ENCODE assay signal across 13 mouse cellular contexts in the genomic region with DNA sequence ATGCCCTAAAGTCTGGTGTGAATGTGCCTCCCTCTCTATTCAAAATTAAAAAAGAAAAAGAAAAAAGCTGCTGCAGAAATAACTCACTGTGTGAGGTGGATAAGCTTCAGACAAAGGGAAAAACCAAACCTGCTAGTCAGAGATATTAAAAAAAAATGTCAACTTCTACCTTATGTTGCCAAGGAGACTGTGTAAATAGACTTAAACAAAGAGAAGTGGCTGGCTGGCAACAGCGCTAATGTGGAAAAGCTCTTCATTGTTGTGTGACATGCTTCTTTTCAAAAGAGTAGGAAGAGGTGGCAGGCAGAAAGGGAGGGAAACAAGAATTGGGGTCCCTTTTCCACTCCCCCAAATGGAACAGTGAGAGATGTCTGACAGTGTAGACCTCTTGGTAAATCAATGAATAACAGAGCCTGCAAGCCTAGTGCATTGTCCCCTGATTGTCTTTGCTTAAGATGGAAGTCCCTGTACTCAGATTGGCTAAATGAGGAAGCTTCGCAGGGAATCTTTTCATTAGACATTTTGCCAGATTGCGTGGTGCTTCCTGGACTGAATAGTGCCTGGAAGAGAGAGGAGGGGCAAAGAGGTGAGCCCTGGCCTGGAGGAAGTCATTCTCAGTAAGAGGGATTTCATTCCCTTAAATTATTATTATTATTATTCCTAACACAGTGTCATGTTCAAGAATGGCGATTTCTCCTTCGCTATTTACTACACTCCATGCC. TPM values are rescaled to one million over a fixed set of nuclear protein-coding genes. Genes with fewer than 3 reads are reported as not detected.
DNase-seq lines count a peak whose midpoint lies in the region; ATAC-seq and TF ChIP-seq lines count a peak whose summit lies in the region.
"Had no signal": no experiment of that assay in that cellular context is flagged by ENCODE, and none has a peak within 500 bp of the region (broad histone marks: within the 10 kb centered on the region; RNA-seq: fewer than 3 reads in every experiment).

No protein-coding gene starts in this region.

- no peak overlapping the region for H3K4me2 ChIP-seq in hindbrain, embryonic 14.5 days (replicated peaks)
- H3K4me2 ChIP-seq in liver, embryonic 12.5 days, result no peak overlapping the region
- H3K4me2 ChIP-seq: liver, embryonic 15.5 days; neural tube, embryonic 12.5 days had no signal

- no peak overlapping the region for H3K9ac ChIP-seq in MEL (ENCODE audit: control insufficient read depth, low read depth, low read length, poor library complexity, severe bottlenecking)
- no peak overlapping the region for H3K9ac ChIP-seq in hindbrain, embryonic 14.5 days
- no peak overlapping the region for H3K9ac ChIP-seq in liver, embryonic 12.5 days
- H3K9ac ChIP-seq: liver, embryonic 15.5 days; neural tube, embryonic 12.5 days had no signal

- TF ChIP-seq CTCF in MEL (IDR thresholded peaks at IDR 0.05 in 2 of 3, conservative IDR thresholded peaks at IDR 0.05 in 1 of 3; ENCODE audit: control insufficient read depth in 1 of 3, insufficient read depth in 1 of 3, low read depth in 2 of 3, low read length in 3 of 3, poor library complexity in 1 of 3, severe bottlenecking in 1 of 3), result no peak

- H3K36me3 ChIP-seq in MEL (ENCODE audit: control insufficient read depth in 1 of 2, insufficient read depth in 2 of 2, low read length in 2 of 2), result no peaks in the 10 kb centered on the region
- no peaks in the 10 kb centered on the region for H3K36me3 ChIP-seq in hindbrain, embryonic 14.5 days (replicated peaks; ENCODE audit: control insufficient read depth, insufficient read depth)
- H3K36me3 ChIP-seq in liver, embryonic 12.5 days, result no peaks in the 10 kb centered on the region
- H3K36me3 ChIP-seq: liver, embryonic 15.5 days; neural tube, embryonic 12.5 days had no signal

- TF ChIP-seq EP300 in MEL (IDR thresholded peaks at IDR 0.05; ENCODE audit: low read depth in 1 of 2, low read length in 2 of 2), result no peak

- no peaks in the 10 kb centered on the region; a peak in 1 of 4 replicates for H3K4me1 ChIP-seq in MEL (ENCODE audit: control insufficient read depth in 1 of 2, insufficient read depth in 2 of 2, low read length in 2 of 2)
- H3K4me1 ChIP-seq in hindbrain, embryonic 14.5 days (replicated peaks; ENCODE audit: control insufficient read depth, insufficient read depth, low read length), result 0 out of 2 replicates have a peak, but pooled peaks cover 4% of the 10 kb centered on the region
- H3K4me1 ChIP-seq in liver, embryonic 12.5 days, result no peaks in the 10 kb centered on the region
- H3K4me1 ChIP-seq: liver, embryonic 15.5 days; neural tube, embryonic 12.5 days had no signal

- TF ChIP-seq POLR2A in MEL (IDR thresholded peaks at IDR 0.05; ENCODE audit: control insufficient read depth in 1 of 2, insufficient read depth in 1 of 2, low read depth in 1 of 2, low read length in 2 of 2, poor library complexity in 1 of 2), result no peak

- no peak overlapping the region for H3K27ac ChIP-seq in MEL (ENCODE audit: control insufficient read depth, low read depth, low read length)
- peak overlapping the region; percentile 46; the same call in 1 of the 2 replicates for H3K27ac ChIP-seq in hindbrain, embryonic 14.5 days
- H3K27ac ChIP-seq in liver, embryonic 12.5 days, result no peak overlapping the region
- H3K27ac ChIP-seq: liver, embryonic 15.5 days; neural tube, embryonic 12.5 days had no signal

- H3K9me3 ChIP-seq in MEL (replicated peaks; ENCODE audit: insufficient read depth, low read length), result no peaks in the 10 kb centered on the region
- no peaks in the 10 kb centered on the region for H3K9me3 ChIP-seq in hindbrain, embryonic 14.5 days (ENCODE audit: control insufficient read depth, low read length)
- no peaks in the 10 kb centered on the region for H3K9me3 ChIP-seq in liver, embryonic 12.5 days (replicated peaks)
- H3K9me3 ChIP-seq: liver, embryonic 15.5 days; neural tube, embryonic 12.5 days had no signal

- no peaks in the 10 kb centered on the region for H3K27me3 ChIP-seq in MEL (ENCODE audit: control insufficient read depth in 1 of 2, insufficient read depth in 2 of 2, low read length in 2 of 2)
- H3K27me3 ChIP-seq in hindbrain, embryonic 14.5 days (ENCODE audit: control insufficient read depth, insufficient read depth, low read length), result no peaks in the 10 kb centered on the region
- H3K27me3 ChIP-seq in liver, embryonic 12.5 days (replicated peaks), result no peaks in the 10 kb centered on the region
- H3K27me3 ChIP-seq: liver, embryonic 15.5 days; neural tube, embryonic 12.5 days had no signal

- peak; percentile 27 to 45 for DNase-seq in cerebellum, postnatal 10 days
- peak; percentile 25 for DNase-seq in MEL (ENCODE audit: low read depth, low spot score)
- no peak for DNase-seq in hindbrain, embryonic 14.5 days (ENCODE audit: low spot score)
- no peak for DNase-seq in kidney, adult 11 months
- DNase-seq in frontal cortex, postnatal 25 days (ENCODE audit: low spot score in 2 of 2), result no peak
- DNase-seq: adrenal gland, postnatal 14 days; thymus, postnatal 14 days had no signal

- H3K4me3 ChIP-seq in MEL (ENCODE audit: control insufficient read depth in 1 of 2, insufficient read depth in 1 of 2, low read depth in 2 of 2, low read length in 2 of 2), result no peak overlapping the region
- H3K4me3 ChIP-seq in hindbrain, embryonic 14.5 days (replicated peaks; ENCODE audit: low read length), result no peak overlapping the region
- H3K4me3 ChIP-seq in liver, embryonic 12.5 days, result no peak overlapping the region
- H3K4me3 ChIP-seq: liver, embryonic 15.5 days; neural tube, embryonic 12.5 days had no signal

- ATAC-seq in cerebellum, adult (ENCODE audit: insufficient number of reproducible peaks, low FRiP score, low TSS enrichment), result no peak
- ATAC-seq in hindbrain, embryonic 14.5 days (ENCODE audit: low FRiP score), result no peak; the same call in 1 of the 2 replicates
- peak; percentile 56 for ATAC-seq in megakaryocyte-erythroid progenitor cell, adult 5-6 weeks (replicated peaks; ENCODE audit: low FRiP score, low TSS enrichment, poor library complexity, severe bottlenecking)
- no peak for ATAC-seq in liver, embryonic 12.5 days

- 42% methylated on average over 5 of the region's 5 CpGs for WGBS in hindbrain, embryonic 14.5 days
- 66% methylated on average over 5 of the region's 5 CpGs for WGBS in liver, embryonic 12.5 days (ENCODE audit: insufficient replicate concordance)

- TF ChIP-seq RAD21 in MEL (IDR thresholded peaks at IDR 0.05; ENCODE audit: low read depth, low read length), result no peak

- no peaks in the 10 kb centered on the region for H3K79me2 ChIP-seq in MEL (ENCODE audit: control insufficient read depth, insufficient read depth, low read length, poor library complexity)

TF ChIP-seq in MEL, 35 proteins besides CTCF, POLR2A, EP300 and RAD21:
- TF ChIP-seq TAL1 (IDR thresholded peaks at IDR 0.05; ENCODE audit: low read length), result no peak
- peak; percentile 75 for TF ChIP-seq ZNF384 (IDR thresholded peaks at IDR 0.05; ENCODE audit: low read depth, low read length)
- no peak for TF ChIP-seq NELFE (IDR thresholded peaks at IDR 0.05; ENCODE audit: low read depth, low read length)

RNA-seq across cellular contexts. Expression of a gene that starts 59.3 kb away (rescaled TPM):
- not detected in 2 replicates for total RNA-seq in MEL (2012; rRNA removed)
- polyA plus RNA-seq in MEL (2012; ENCODE audit: insufficient read depth in 1 of 2, insufficient read length in 2 of 2, low read depth in 1 of 2, low replicate concordance in 2 of 2, missing spikeins in 1 of 2), result not detected
- not detected in 2 replicates for polyA plus RNA-seq in hindbrain, embryonic 14.5 days (2014; fragmentation: Nextera tagmentation; extraction: Ambion mirVana)
- not detected in 2 replicates for total RNA-seq in megakaryocyte-erythroid progenitor cell, adult 5-6 weeks (2014; fragmentation: Nextera tagmentation)
- not detected in 2 replicates for total RNA-seq in megakaryocyte-erythroid progenitor cell, adult 5-6 weeks (2017)
- not detected in 2 replicates for polyA plus RNA-seq in liver, embryonic 12.5 days (2016; fragmentation: Nextera tagmentation; extraction: Ambion mirVana)
- total RNA-seq: adrenal gland, postnatal 14 days; layer of hippocampus, postnatal 14 days had no signal
- polyA plus RNA-seq: liver, embryonic 15.5 days; neural tube, embryonic 12.5 days had no signal

Comparison
In these comparisons a context has a peak if more than half of its experiments do, and no peak if none do; other contexts are left out.
1. DNase-seq: peak in cerebellum, postnatal 10 days (2 of 2) and MEL (single experiment); none in hindbrain, embryonic 14.5 days (single experiment), kidney, adult 11 months (single experiment) and frontal cortex, postnatal 25 days (0 of 2).